Mouse (Mus musculus) cerebellum, adult 2 months (tissue): ENCODE results near the gene 5031410I06Rik. TPM values are rescaled to one million over a fixed set of nuclear protein-coding genes. Genes with fewer than 3 reads are reported as not detected.
"Not testable (repeated sequence)": the region's sequence is repeated elsewhere in the genome, so short reads cannot be mapped to it uniquely, and the experiment has no call there.

ENCODE experiments used
- DNase-seq, 2 experiments: peaks; one replicate each; pipeline ENCODE4 v3.0.0; 2021
- H3K27ac ChIP-seq: fragments of 200-500 bp; 2 replicates; pipeline ENCODE4 v1.5.1; 2012; ENCODE audit warnings: low read length, control low read depth, inconsistent platforms; ENCODE audit not compliant: insufficient read depth
- H3K27me3 ChIP-seq: fragments of 200-500 bp; 2 replicates; pipeline ENCODE4 v1.6.1; 2012; ENCODE audit warnings: inconsistent platforms, mild to moderate bottlenecking, low read length, moderate library complexity; ENCODE audit not compliant: control insufficient read depth, insufficient read depth
- H3K4me1 ChIP-seq: fragments of 200-500 bp; 2 replicates; pipeline ENCODE4 v1.6.1; 2011; ENCODE audit warnings: low read length; ENCODE audit not compliant: control insufficient read depth, insufficient read depth
- H3K4me3 ChIP-seq: fragments of 200-500 bp; replicated peaks from 2 replicates; pipeline ENCODE3; 2011; ENCODE audit warnings: mild to moderate bottlenecking, low read depth, low read length, control low read depth; ENCODE audit not compliant: insufficient read depth
- CTCF ChIP-seq: fragments of 200-500 bp; IDR thresholded peaks from 2 replicates; pipeline ENCODE4 v1.5.1; 2011; ENCODE audit warnings: low read depth, mild to moderate bottlenecking, control low read depth, low read length, moderate library complexity, borderline replicate concordance; ENCODE audit not compliant: insufficient read depth
- POLR2A ChIP-seq: fragments of 200-500 bp; IDR thresholded peaks from 2 replicates; pipeline ENCODE4 v1.6.1; 2011; ENCODE audit warnings: low read length, control low read depth, borderline replicate concordance; ENCODE audit not compliant: insufficient read depth
- WGBS: fragments of 180-500 bp; shearing (Covaris S2); methylation state at CpG from one replicate; pipeline ENCODE4 v1.1.7; 2018; 5-methylcytosine and 5-hydroxymethylcytosine counted together
- polyA plus RNA-seq: library from polyadenylated mRNA; depleted of rRNA; stranded (reverse); fragments of >200 nt; gene quantifications from 2 replicates; pipeline ENCODE4 v1.2.3, GENCODE M21; 2012; rRNA removed

5031410I06Rik gene
- not detected in 2 replicates for polyA plus RNA-seq

DNA sequence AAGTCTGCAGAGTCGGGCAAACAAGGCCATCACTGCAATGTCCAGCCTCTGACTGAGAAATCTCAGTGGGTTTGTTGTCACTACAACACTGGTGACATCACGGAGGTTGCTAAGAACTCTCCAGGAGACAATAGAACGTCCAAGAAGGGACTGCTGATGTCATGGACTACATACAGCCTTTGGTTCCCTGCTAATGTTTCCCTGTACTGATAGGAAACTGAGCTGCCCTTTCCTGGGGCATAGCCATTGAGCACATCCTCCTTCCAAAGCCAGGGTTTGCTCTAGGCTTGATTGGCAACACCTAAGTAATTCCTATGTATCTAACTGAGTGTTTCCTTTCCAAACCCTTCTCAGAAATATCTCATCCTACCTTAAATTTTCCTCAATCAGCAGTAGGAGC is at the start of gene 5031410I06Rik:
Gene 5031410I06Rik, minus strand, starts transcription at position 101 of the 400 bp plus-strand sequence.
- not testable (repeated sequence) for H3K4me1 ChIP-seq, DNase-seq, H3K27ac ChIP-seq, H3K27me3 ChIP-seq, H3K4me3 ChIP-seq
- no CpG with 5 or more reads among the region's 3 CpGs for WGBS

DNA sequence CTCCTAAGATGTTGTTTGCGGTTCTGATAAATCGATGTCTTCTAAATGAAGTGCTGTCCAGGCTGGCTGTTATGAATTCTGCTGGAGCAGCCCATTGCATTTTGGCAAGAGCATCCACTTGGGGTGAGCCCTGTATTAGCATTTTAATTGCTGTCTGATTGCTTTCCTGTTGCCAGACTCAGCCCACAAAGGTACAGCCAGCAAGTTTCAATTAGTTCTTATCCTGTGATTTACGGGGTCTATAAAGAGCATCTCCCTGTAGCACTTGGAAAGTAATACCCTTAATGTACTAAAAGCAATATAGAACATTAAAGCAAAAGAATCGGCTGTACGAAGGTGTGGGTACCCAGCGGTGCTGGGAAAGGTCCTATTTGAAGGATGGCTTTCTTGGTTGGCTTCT is 37.7 kb upstream of the 5031410I06Rik start:
- no peak for DNase-seq
- no peak overlapping the region for H3K27ac ChIP-seq
- WGBS: 62% methylated on average over 6 of the region's 6 CpGs
- no peak overlapping the region for H3K4me3 ChIP-seq
- no peaks in the 10 kb centered on the region for H3K27me3 ChIP-seq
- H3K4me1 ChIP-seq: no peaks in the 10 kb centered on the region
- no peak for TF ChIP-seq CTCF

DNA sequence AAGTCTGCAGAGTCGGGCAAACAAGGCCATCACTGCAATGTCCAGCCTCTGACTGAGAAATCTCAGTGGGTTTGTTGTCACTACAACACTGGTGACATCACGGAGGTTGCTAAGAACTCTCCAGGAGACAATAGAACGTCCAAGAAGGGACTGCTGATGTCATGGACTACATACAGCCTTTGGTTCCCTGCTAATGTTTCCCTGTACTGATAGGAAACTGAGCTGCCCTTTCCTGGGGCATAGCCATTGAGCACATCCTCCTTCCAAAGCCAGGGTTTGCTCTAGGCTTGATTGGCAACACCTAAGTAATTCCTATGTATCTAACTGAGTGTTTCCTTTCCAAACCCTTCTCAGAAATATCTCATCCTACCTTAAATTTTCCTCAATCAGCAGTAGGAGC is 16.2 kb upstream of the 5031410I06Rik start, which contains the start of gene Gm10220:
Gene Gm10220, minus strand, starts transcription at position 101 of the 400 bp plus-strand sequence.
- H3K4me3 ChIP-seq, DNase-seq, H3K27me3 ChIP-seq, H3K27ac ChIP-seq, H3K4me1 ChIP-seq: not testable (repeated sequence)
- WGBS: no CpG with 5 or more reads among the region's 3 CpGs

DNA sequence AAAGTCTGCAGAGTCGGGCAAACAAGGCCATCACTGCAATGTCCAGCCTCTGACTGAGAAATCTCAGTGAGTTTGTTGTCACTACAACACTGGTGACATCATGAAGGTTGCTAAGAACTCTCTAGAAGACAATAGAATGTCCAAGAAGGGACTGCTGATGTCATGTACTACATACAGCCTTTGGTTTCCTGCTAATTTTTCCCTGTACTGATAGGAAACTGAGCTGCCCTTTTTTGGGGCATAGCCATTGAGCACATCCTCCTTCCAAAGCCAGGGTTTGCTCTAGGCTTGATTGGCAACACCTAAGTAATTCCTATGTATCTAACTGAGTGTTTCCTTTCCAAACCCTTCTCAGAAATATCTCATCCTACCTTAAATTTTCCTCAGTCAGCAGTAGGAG is 16.0 kb downstream of the 5031410I06Rik start, which contains the start of gene Gm10471:
Gene Gm10471, minus strand, starts transcription at position 101 of the 400 bp plus-strand sequence.
- not testable (repeated sequence) for H3K27me3 ChIP-seq, DNase-seq, H3K27ac ChIP-seq, H3K4me1 ChIP-seq, H3K4me3 ChIP-seq
- WGBS: 70% methylated on average over 1 of the region's 1 CpGs

DNA sequence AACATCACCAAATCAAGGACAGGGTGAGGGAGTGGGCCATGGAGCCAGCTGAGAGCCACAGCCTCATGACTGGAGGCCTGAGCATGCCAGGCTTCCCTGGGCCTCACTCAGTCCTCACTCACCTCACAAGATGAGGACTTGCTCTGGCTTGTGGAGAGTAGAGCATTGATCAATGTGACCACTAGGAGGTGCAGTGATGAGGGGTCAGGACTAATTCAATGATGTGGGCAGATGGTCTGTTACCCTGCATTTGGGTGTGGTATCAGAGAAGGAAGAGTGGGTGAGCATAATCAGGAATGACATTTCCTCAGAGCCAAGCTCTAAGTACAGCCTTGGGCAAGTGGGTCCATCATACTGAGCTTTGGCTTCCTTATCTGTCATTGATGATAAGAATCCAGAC is 26.1 kb downstream of the 5031410I06Rik start:
- H3K27ac ChIP-seq, H3K27me3 ChIP-seq, H3K4me3 ChIP-seq, H3K4me1 ChIP-seq, DNase-seq: not testable (repeated sequence)

DNA sequence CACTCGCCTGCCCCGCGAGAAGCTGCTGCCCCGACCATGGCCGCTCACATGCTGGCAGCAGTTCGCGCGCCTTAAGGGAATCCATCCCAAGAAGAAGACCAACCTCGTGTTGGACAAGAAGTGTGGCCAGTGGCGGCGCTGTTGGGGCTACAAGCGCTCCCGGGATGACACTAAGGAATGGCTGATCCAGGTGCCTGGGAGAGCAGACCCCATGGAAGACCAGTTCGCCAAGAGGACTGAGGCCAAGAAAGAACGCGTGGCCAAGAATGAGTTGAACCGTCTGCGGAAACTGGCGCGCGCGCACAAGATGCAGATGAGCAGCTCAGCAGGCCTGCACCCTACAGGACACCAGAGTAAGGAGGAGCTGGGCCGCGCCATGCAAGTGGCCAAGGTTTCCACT is 34.4 kb downstream of the 5031410I06Rik start:
- no peak for DNase-seq
- TF ChIP-seq POLR2A (no peak), CTCF (no peak)
- Histone ChIP-seq H3K27ac (no peak overlapping the region), H3K4me3 (no peak overlapping the region), H3K27me3 (no peaks in the 10 kb centered on the region), H3K4me1 (no peaks in the 10 kb centered on the region)
- 70% methylated on average over 24 of the region's 24 CpGs for WGBS

DNA sequence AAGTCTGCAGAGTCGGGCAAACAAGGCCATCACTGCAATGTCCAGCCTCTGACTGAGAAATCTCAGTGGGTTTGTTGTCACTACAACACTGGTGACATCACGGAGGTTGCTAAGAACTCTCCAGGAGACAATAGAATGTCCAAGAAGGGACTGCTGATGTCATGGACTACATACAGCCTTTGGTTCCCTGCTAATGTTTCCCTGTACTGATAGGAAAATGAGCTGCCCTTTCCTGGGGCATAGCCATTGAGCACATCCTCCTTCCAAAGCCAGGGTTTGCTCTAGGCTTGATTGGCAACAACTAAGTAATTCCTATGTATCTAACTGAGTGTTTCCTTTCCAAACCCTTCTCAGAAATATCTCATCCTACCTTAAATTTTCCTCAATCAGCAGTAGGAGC is 46.7 kb downstream of the 5031410I06Rik start, which contains the start of gene Gm7347:
Gene Gm7347, minus strand, starts transcription at position 101 of the 400 bp plus-strand sequence.
- H3K4me3 ChIP-seq, H3K4me1 ChIP-seq, H3K27me3 ChIP-seq, DNase-seq, H3K27ac ChIP-seq: not testable (repeated sequence)
- WGBS: no CpG with 5 or more reads among the region's 2 CpGs

Other genes starting within 250 kb of the 5031410I06Rik start
- not detected in 2 replicates for gene Gm21663, start 163.0 kb downstream of the 5031410I06Rik start, polyA plus RNA-seq
- gene Gm21671, start 150.9 kb downstream of the 5031410I06Rik start, polyA plus RNA-seq: 0.10 TPM in 1 of 2 replicates, not detected in the other
- gene Gm21680, start 132.7 kb downstream of the 5031410I06Rik start, polyA plus RNA-seq: not detected in 2 replicates
- 0.03 and 0.25 TPM in 2 replicates for gene Gm21698, start 116.7 kb downstream of the 5031410I06Rik start, polyA plus RNA-seq
- gene Gm1979, start 100.6 kb downstream of the 5031410I06Rik start, polyA plus RNA-seq: 0.14 TPM in 1 of 2 replicates, not detected in the other
- not detected in 2 replicates for gene Gm5862, start 82.4 kb downstream of the 5031410I06Rik start, polyA plus RNA-seq
- 0.06 and 0.07 TPM in 2 replicates for gene Speer4a, start 65.8 kb downstream of the 5031410I06Rik start, polyA plus RNA-seq
- gene Gm7347, start 46.8 kb downstream of the 5031410I06Rik start, polyA plus RNA-seq: 0.03 TPM in 1 of 2 replicates, not detected in the other
- not detected in 2 replicates for gene Gm10471, start 16.1 kb downstream of the 5031410I06Rik start, polyA plus RNA-seq
- gene Gm10220, start 16.1 kb upstream of the 5031410I06Rik start, polyA plus RNA-seq: not detected in 2 replicates
- 1.0 and 1.5 TPM in 2 replicates for gene Gm7361, start 152.3 kb upstream of the 5031410I06Rik start, polyA plus RNA-seq